Mouse (Mus musculus) cerebellum, adult 2 months (tissue): ENCODE measurements around the gene Actl6b.

Experiments used
- CTCF ChIP-seq: fragments of 200-500 bp; IDR thresholded peaks from 2 replicates; pipeline ENCODE4 v1.5.1; 2011; ENCODE audit warnings: low read depth, mild to moderate bottlenecking, control low read depth, low read length, moderate library complexity, borderline replicate concordance; ENCODE audit not compliant: insufficient read depth
- POLR2A ChIP-seq: fragments of 200-500 bp; IDR thresholded peaks from 2 replicates; pipeline ENCODE4 v1.6.1; 2011; ENCODE audit warnings: low read length, control low read depth, borderline replicate concordance; ENCODE audit not compliant: insufficient read depth

GRCm38 (mm10) chr5:137504041-137504440, 49.3 kb upstream of the Actl6b start:
- no peak for TF ChIP-seq CTCF
- TF ChIP-seq POLR2A = no peak
